Mouse (Mus musculus) kidney, postnatal 10 days (tissue): ENCODE measurements around the gene Slc1a4.

ENCODE experiments used
- DNase-seq: peaks from one replicate; pipeline ENCODE4 v3.0.0; 2021; ENCODE audit warnings: mixed read lengths

Slc1a4 gene

GRCm38 (mm10) chr11:20324006-20324405 is 8.5 kb downstream of the Slc1a4 start:
- no peak for DNase-seq

- DNase-seq: no peak
Measured at GRCm38 (mm10) chr11:20322366-20322765, 10.1 kb downstream of the Slc1a4 start.

GRCm38 (mm10) chr11:20320661-20321060 is 11.9 kb downstream of the Slc1a4 start:
- DNase-seq: no peak

GRCm38 (mm10) chr11:20318659-20319454 is 13.7 kb downstream of the Slc1a4 start:
- DNase-seq: no peak

GRCm38 (mm10) chr11:20313576-20313975 is 18.9 kb downstream of the Slc1a4 start:
- DNase-seq: no peak

GRCm38 (mm10) chr11:20309044-20309443 is 23.5 kb downstream of the Slc1a4 start:
- DNase-seq: peak; percentile 37

- no peak for DNase-seq
Measured at GRCm38 (mm10) chr11:20307409-20307808, 25.1 kb downstream of the Slc1a4 start.

GRCm38 (mm10) chr11:20305641-20306040 is 26.9 kb downstream of the Slc1a4 start:
- no peak for DNase-seq

- peak; percentile 42 for DNase-seq
Measured at GRCm38 (mm10) chr11:20304341-20304740, 28.2 kb downstream of the Slc1a4 start.

GRCm38 (mm10) chr11:20301332-20301731 is 31.2 kb downstream of the Slc1a4 start:
- no peak for DNase-seq

GRCm38 (mm10) chr11:20300850-20301249 is 31.7 kb downstream of the Slc1a4 start:
- no peak for DNase-seq

- no peak for DNase-seq
Measured at GRCm38 (mm10) chr11:20299900-20300299, 32.6 kb downstream of the Slc1a4 start.

GRCm38 (mm10) chr11:20284463-20284862 is 48.0 kb downstream of the Slc1a4 start:
- no peak for DNase-seq

GRCm38 (mm10) chr11:20282601-20283219 is 49.8 kb downstream of the Slc1a4 start:
- DNase-seq: no peak

- peak; percentile 27 for DNase-seq
Measured at GRCm38 (mm10) chr11:20280982-20281381, 51.5 kb downstream of the Slc1a4 start.

- DNase-seq: peak; percentile 51
Measured at GRCm38 (mm10) chr11:20278702-20279101, 53.8 kb downstream of the Slc1a4 start.

- DNase-seq: no peak
Measured at GRCm38 (mm10) chr11:20277106-20277505, 55.4 kb downstream of the Slc1a4 start.

GRCm38 (mm10) chr11:20275974-20276373 is 56.5 kb downstream of the Slc1a4 start:
- no peak for DNase-seq

- DNase-seq: no peak
Measured at GRCm38 (mm10) chr11:20269885-20270284, 62.6 kb downstream of the Slc1a4 start.

GRCm38 (mm10) chr11:20262628-20263380 is 69.7 kb downstream of the Slc1a4 start:
- DNase-seq: no peak

GRCm38 (mm10) chr11:20254791-20255190 is 77.7 kb downstream of the Slc1a4 start:
- no peak for DNase-seq

- DNase-seq: no peak
Measured at GRCm38 (mm10) chr11:20253088-20253487, 79.4 kb downstream of the Slc1a4 start.
